Mouse (Mus musculus): ENCODE measurements at regions not wholly inside any gene's neighbourhood (a gene's known extent, or its start where the extent isn't known, plus 50 kb on each side); places are given as distances from the start of the nearest gene placed in this dataset.

- TF ChIP-seq CTCF (IDR thresholded peaks at IDR 0.05; ENCODE audit: insufficient read depth, low read depth, low read length) (no peak), POLR2A (IDR thresholded peaks at IDR 0.05; ENCODE audit: insufficient read depth, low read depth, low read length) (no peak)
Observed at GRCm38 (mm10) chr17:48595418-48595963, 140.8 kb downstream of the Unc5cl start.
